Mouse (Mus musculus) heart, embryonic 12.5 days (tissue): ENCODE results near the gene Tmem54. TPM values are rescaled to one million over a fixed set of nuclear protein-coding genes. Genes with fewer than 3 reads are reported as not detected.

Source experiments
- ATAC-seq: fragments of 200-750 bp; cut with Nextera tagmentation; 2 replicates; pipeline ENCODE4 v1.8.0; 2017; ENCODE audit warnings: moderate TSS enrichment, moderate library complexity; ENCODE audit not compliant: insufficient number of reproducible peaks, low FRiP score
- H3K27ac ChIP-seq: fragments of 300-500 bp; sonication (generic); 2 replicates; pipeline ENCODE4 v1.5.1; 2016; ENCODE audit warnings: mild to moderate bottlenecking, moderate library complexity; ENCODE audit not compliant: poor library complexity, severe bottlenecking
- H3K27me3 ChIP-seq: fragments of 300-500 bp; sonication (generic); replicated peaks from 2 replicates; pipeline ENCODE4 v1.6.1; 2016; ENCODE audit warnings: mild to moderate bottlenecking, moderate library complexity
- H3K36me3 ChIP-seq: fragments of 300-500 bp; sonication (generic); 2 replicates; pipeline ENCODE4 v1.6.1; 2016; ENCODE audit warnings: mild to moderate bottlenecking, moderate library complexity
- H3K4me1 ChIP-seq: fragments of 300-500 bp; sonication (generic); replicated peaks from 2 replicates; pipeline ENCODE4 v1.6.1; 2016; ENCODE audit warnings: mild to moderate bottlenecking
- H3K4me2 ChIP-seq: fragments of 300-500 bp; sonication (generic); 2 replicates; pipeline ENCODE4 v1.6.1; 2016; ENCODE audit warnings: mild to moderate bottlenecking, moderate library complexity
- H3K4me3 ChIP-seq: fragments of 300-500 bp; sonication (generic); 2 replicates; pipeline ENCODE4 v1.5.1; 2016; ENCODE audit warnings: mild to moderate bottlenecking
- H3K9ac ChIP-seq: fragments of 300-500 bp; sonication (generic); 2 replicates; pipeline ENCODE4 v1.6.1; 2016; ENCODE audit warnings: mild to moderate bottlenecking, moderate library complexity
- H3K9me3 ChIP-seq: fragments of 300-500 bp; sonication (generic); replicated peaks from 2 replicates; pipeline ENCODE4 v1.6.1; 2016; ENCODE audit warnings: mild to moderate bottlenecking, moderate library complexity
- WGBS: fragments of 180-500 bp; shearing (Covaris S2); methylation state at CpG from one replicate; pipeline ENCODE4 v1.1.7; 2016; 5-methylcytosine and 5-hydroxymethylcytosine counted together
- polyA plus RNA-seq: library from polyadenylated mRNA; unstranded; fragments of >200 nt; fragmentation: Nextera tagmentation; extraction: Ambion mirVana; gene quantifications from 2 replicates; pipeline ENCODE4 v1.2.1, GENCODE M21; 2016

Tmem54 gene
- polyA plus RNA-seq, 1 experiment from 2014 or later, result 0.34 TPM

- Histone ChIP-seq H3K27ac (no peak overlapping the region), H3K4me3 (peak overlapping the region; percentile 25), H3K4me1 (peaks cover 32% of the 10 kb centered on the region), H3K9me3 (no peaks in the 10 kb centered on the region), H3K4me2 (peak overlapping the region; percentile 61), H3K9ac (0 out of 2 replicates have a peak overlapping the region, but pooled peaks have one; percentile 45), H3K27me3 (peaks cover 57% of the 10 kb centered on the region), H3K36me3 (no peaks in the 10 kb centered on the region)
- 5% methylated on average over 17 of the region's 17 CpGs for WGBS
- no peak for ATAC-seq
Observed at GRCm38 (mm10) chr4:129130755-129131303, 25.5 kb downstream of the Tmem54 start.

- Histone ChIP-seq H3K4me2 (peak overlapping the region; percentile 51), H3K4me1 (peaks cover 47% of the 10 kb centered on the region), H3K36me3 (no peaks in the 10 kb centered on the region), H3K27me3 (peaks cover 71% of the 10 kb centered on the region), H3K4me3 (no peak overlapping the region; the same call in 1 of the 2 replicates), H3K9me3 (no peaks in the 10 kb centered on the region), H3K9ac (0 out of 2 replicates have a peak overlapping the region, but pooled peaks have one; percentile 18), H3K27ac (no peak overlapping the region)
- ATAC-seq, result 0 out of 2 replicates have a peak, but pooled peaks have one; percentile 23
- 5% methylated on average over 15 of the region's 15 CpGs for WGBS
Observed at GRCm38 (mm10) chr4:129134799-129135585, 29.6 kb downstream of the Tmem54 start.

- Histone ChIP-seq H3K27me3 (peaks cover 66% of the 10 kb centered on the region), H3K36me3 (no peaks in the 10 kb centered on the region), H3K9me3 (no peaks in the 10 kb centered on the region), H3K4me1 (peaks cover 42% of the 10 kb centered on the region), H3K4me2 (no peak overlapping the region), H3K4me3 (no peak overlapping the region), H3K9ac (0 out of 2 replicates have a peak overlapping the region, but pooled peaks have one; percentile 18), H3K27ac (no peak overlapping the region)
- WGBS, result 34% methylated on average over 2 of the region's 2 CpGs
- ATAC-seq, result no peak
Observed at GRCm38 (mm10) chr4:129135637-129136036, 30.3 kb downstream of the Tmem54 start.

GRCm38 (mm10) chr4:129136189-129136578 is 30.8 kb downstream of the Tmem54 start:
- Histone ChIP-seq H3K9me3 (no peaks in the 10 kb centered on the region), H3K36me3 (no peaks in the 10 kb centered on the region), H3K4me3 (peak overlapping the region; percentile 80), H3K9ac (peak overlapping the region; percentile 83), H3K27ac (no peak overlapping the region), H3K27me3 (peaks cover 62% of the 10 kb centered on the region), H3K4me1 (peaks cover 42% of the 10 kb centered on the region), H3K4me2 (peak overlapping the region; percentile 80)
- ATAC-seq, result no peak
- WGBS, result 29% methylated on average over 9 of the region's 9 CpGs

GRCm38 (mm10) chr4:129136579-129137391 is 31.4 kb downstream of the Tmem54 start, which contains the start of gene Fndc5:
TSS of gene Fndc5 (plus strand) at chr4:129136999.
- Histone ChIP-seq H3K36me3 (no peaks in the 10 kb centered on the region), H3K4me2 (peak within 1 kb of the TSS; percentile 80), H3K4me3 (peak within 1 kb of the TSS; percentile 80), H3K9ac (peak within 1 kb of the TSS; percentile 83), H3K9me3 (no peaks in the 10 kb centered on the region), H3K27ac (no peak within 1 kb of the TSS), H3K27me3 (peaks cover 56% of the 10 kb centered on the region), H3K4me1 (peaks cover 48% of the 10 kb centered on the region)
- no peak for ATAC-seq
- under 1% methylated on average over 27 of the region's 80 CpGs for WGBS

- Histone ChIP-seq H3K4me3 (peak overlapping the region; percentile 80), H3K9ac (peak overlapping the region; percentile 83), H3K9me3 (no peaks in the 10 kb centered on the region), H3K27ac (no peak overlapping the region), H3K27me3 (peaks cover 47% of the 10 kb centered on the region), H3K4me1 (peaks cover 56% of the 10 kb centered on the region), H3K4me2 (peak overlapping the region; percentile 80), H3K36me3 (no peaks in the 10 kb centered on the region)
- no peak for ATAC-seq
- 40% methylated on average over 14 of the region's 14 CpGs for WGBS
Observed at GRCm38 (mm10) chr4:129137392-129138321, 32.3 kb downstream of the Tmem54 start.

- Histone ChIP-seq H3K9ac (no peak overlapping the region), H3K36me3 (0 out of 2 replicates have a peak, but pooled peaks cover 6% of the 10 kb centered on the region), H3K9me3 (no peaks in the 10 kb centered on the region), H3K4me1 (peaks cover 65% of the 10 kb centered on the region), H3K4me2 (no peak overlapping the region), H3K27ac (no peak overlapping the region), H3K27me3 (peaks cover 47% of the 10 kb centered on the region), H3K4me3 (no peak overlapping the region)
- no peak for ATAC-seq
- 64% methylated on average over 5 of the region's 5 CpGs for whole genome bisulfite sequencing
Observed at GRCm38 (mm10) chr4:129139642-129140041, 34.3 kb downstream of the Tmem54 start.

- H3K27me3 ChIP-seq, result peaks cover 37% of the 10 kb centered on the region
- H3K27ac ChIP-seq, result no peak overlapping the region
- 76% methylated on average over 4 of the region's 4 CpGs for WGBS
- H3K4me2 ChIP-seq, result no peak overlapping the region
- peaks cover 67% of the 10 kb centered on the region for H3K4me1 ChIP-seq
- ATAC-seq, result no peak
- 0 out of 2 replicates have a peak, but pooled peaks cover 6% of the 10 kb centered on the region for H3K36me3 ChIP-seq
- no peak overlapping the region for H3K9ac ChIP-seq
- no peaks in the 10 kb centered on the region for H3K9me3 ChIP-seq
- H3K4me3 ChIP-seq, result no peak overlapping the region
Observed at GRCm38 (mm10) chr4:129140808-129141207, 35.5 kb downstream of the Tmem54 start.

- Histone ChIP-seq H3K27me3 (peaks cover 29% of the 10 kb centered on the region; the same call in 1 of the 2 replicates), H3K4me2 (peak overlapping the region; percentile 4; the same call in 1 of the 2 replicates), H3K4me1 (peaks cover 69% of the 10 kb centered on the region), H3K9ac (0 out of 2 replicates have a peak overlapping the region, but pooled peaks have one; percentile 20), H3K9me3 (no peaks in the 10 kb centered on the region), H3K36me3 (0 out of 2 replicates have a peak, but pooled peaks cover 6% of the 10 kb centered on the region), H3K27ac (peak overlapping the region; percentile 68), H3K4me3 (no peak overlapping the region)
- 0 out of 2 replicates have a peak, but pooled peaks have one; percentile 30 for ATAC-seq
- WGBS, result 52% methylated on average over 17 of the region's 17 CpGs
Observed at GRCm38 (mm10) chr4:129141560-129142438, 36.5 kb downstream of the Tmem54 start.
